Mouse (Mus musculus): ENCODE measurements around the gene 5330417H12Rik.

- TF ChIP-seq GATA1 (IDR thresholded peaks at IDR 0.05; ENCODE audit: borderline replicate concordance, low read length) (no peak), FLI1 (IDR thresholded peaks at IDR 0.05; ENCODE audit: low read length) (no peak)
These were observed 22.5 kb downstream of the 5330417H12Rik start for GRCm38 (mm10) chr7:107602505-107602904.

Data from megakaryocyte, embryonic 14.5 days (primary cell).